Mouse (Mus musculus) heart, postnatal 0 days (tissue): ENCODE data around the gene Qtrt1. TPM values are rescaled to one million over a fixed set of nuclear protein-coding genes. Genes with fewer than 3 reads are reported as not detected.

Experiments
- ATAC-seq: fragments of 200-750 bp; cut with Nextera tagmentation; 2 replicates; pipeline ENCODE4 v1.8.0; 2017; ENCODE audit warnings: low read depth, moderate number of reproducible peaks, moderate library complexity; ENCODE audit not compliant: insufficient read depth
- DNase-seq: peaks from one replicate; pipeline ENCODE4 v3.0.0-alpha.2; 2016; ENCODE audit warnings: low spot score
- H3K27ac ChIP-seq: fragments of 300-500 bp; sonication (generic); 2 replicates; pipeline ENCODE4 v1.5.1; 2014; ENCODE audit warnings: low read depth, mild to moderate bottlenecking
- H3K27me3 ChIP-seq: fragments of 300-500 bp; sonication (generic); 2 replicates; pipeline ENCODE4 v1.6.1; 2014; ENCODE audit warnings: low read length, mixed read lengths; ENCODE audit not compliant: control insufficient read depth, insufficient read depth
- H3K36me3 ChIP-seq: fragments of 300-500 bp; sonication (generic); replicated peaks from 2 replicates; pipeline ENCODE4 v1.6.1; 2014; ENCODE audit warnings: low read length, mixed read lengths; ENCODE audit not compliant: control insufficient read depth, insufficient read depth
- H3K4me1 ChIP-seq: fragments of 300-500 bp; sonication (generic); 2 replicates; pipeline ENCODE4 v1.6.1; 2014; ENCODE audit warnings: antibody characterized with exemption; ENCODE audit not compliant: control insufficient read depth, insufficient read depth
- H3K4me2 ChIP-seq: fragments of 300-500 bp; sonication (generic); 2 replicates; pipeline ENCODE4 v1.6.1; 2014; ENCODE audit warnings: low read depth, mild to moderate bottlenecking, low read length, moderate library complexity
- H3K4me3 ChIP-seq: fragments of 300-500 bp; sonication (generic); 2 replicates; pipeline ENCODE4 v1.5.1; 2014; ENCODE audit warnings: low read depth, low read length
- H3K9ac ChIP-seq: fragments of 300-500 bp; sonication (generic); replicated peaks from 2 replicates; pipeline ENCODE4 v1.6.1; 2014; ENCODE audit warnings: low read depth, low read length, mixed read lengths
- H3K9me3 ChIP-seq: fragments of 300-500 bp; sonication (generic); replicated peaks from 2 replicates; pipeline ENCODE4 v1.6.1; 2016; ENCODE audit warnings: low read length; ENCODE audit not compliant: control insufficient read depth
- CTCF ChIP-seq: IDR thresholded peaks from 2 replicates; pipeline ENCODE4 v1.5.1; 2016; ENCODE audit warnings: antibody characterized with exemption, control low read depth, low read depth
- EP300 ChIP-seq: IDR thresholded peaks from 2 replicates; pipeline ENCODE4 v1.6.1; 2016; ENCODE audit warnings: antibody characterized with exemption, low read depth
- WGBS: fragments of 180-500 bp; shearing (Covaris S2); extraction: QIAGEN DNeasy Blood & Tissue Kit; methylation state at CpG from one replicate; pipeline ENCODE4 v1.1.7; 2014; 5-methylcytosine and 5-hydroxymethylcytosine counted together
- polyA plus RNA-seq: library from polyadenylated mRNA; unstranded; fragments of >200 nt; fragmentation: Nextera tagmentation; extraction: Ambion mirVana; gene quantifications from 2 replicates; pipeline ENCODE4 v1.2.1, GENCODE M21; 2015
- total RNA-seq: library from RNA; depleted of rRNA; stranded (reverse); fragments of >200 nt; gene quantifications from 2 replicates; pipeline ENCODE4 v1.2.3, GENCODE M21; 2014; ENCODE audit warnings: low replicate concordance

Qtrt1 gene
- total and polyA plus RNA-seq, 2 experiments from 2014 or later, result 15.5 to 39.7 TPM

- H3K27me3 ChIP-seq, result no peaks in the 10 kb centered on the region
- no peaks in the 10 kb centered on the region for H3K36me3 ChIP-seq
- DNase-seq (no peak), ATAC-seq (no peak)
- H3K9ac ChIP-seq, result no peak overlapping the region
- H3K4me1 ChIP-seq, result peaks cover 13% of the 10 kb centered on the region
- no peak overlapping the region for H3K4me2 ChIP-seq
- WGBS, result 72% methylated on average over 2 of the region's 2 CpGs
- no peak overlapping the region for H3K27ac ChIP-seq
- no peak for TF ChIP-seq EP300
- TF ChIP-seq CTCF, result no peak
- H3K9me3 ChIP-seq, result no peaks in the 10 kb centered on the region
- H3K4me3 ChIP-seq, result no peak overlapping the region
Measured at GRCm38 (mm10) chr9:21370876-21371275, 40.8 kb upstream of the Qtrt1 start.

- Histone ChIP-seq H3K4me3 (no peak overlapping the region), H3K4me2 (no peak overlapping the region), H3K9ac (no peak overlapping the region), H3K27me3 (no peaks in the 10 kb centered on the region), H3K27ac (no peak overlapping the region), H3K4me1 (peaks cover 13% of the 10 kb centered on the region), H3K36me3 (no peaks in the 10 kb centered on the region), H3K9me3 (no peaks in the 10 kb centered on the region)
- no peak for DNase-seq
- no peak for ATAC-seq
- TF ChIP-seq EP300 (no peak), CTCF (no peak)
- 50% methylated on average over 1 of the region's 1 CpGs for WGBS
Measured at GRCm38 (mm10) chr9:21372508-21372907, 39.1 kb upstream of the Qtrt1 start.

- DNase-seq (no peak), ATAC-seq (no peak)
- H3K9ac ChIP-seq, result 0 out of 2 replicates have a peak overlapping the region, but pooled peaks have one; percentile 6
- H3K27me3 ChIP-seq, result no peaks in the 10 kb centered on the region
- peaks cover 11% of the 10 kb centered on the region for H3K4me1 ChIP-seq
- WGBS, result 73% methylated on average over 3 of the region's 3 CpGs
- H3K36me3 ChIP-seq, result no peaks in the 10 kb centered on the region
- H3K27ac ChIP-seq, result no peak overlapping the region
- TF ChIP-seq EP300 (no peak), CTCF (no peak)
- H3K4me2 ChIP-seq, result no peak overlapping the region
- no peaks in the 10 kb centered on the region for H3K9me3 ChIP-seq
- no peak overlapping the region for H3K4me3 ChIP-seq
Measured at GRCm38 (mm10) chr9:21379195-21379594, 32.4 kb upstream of the Qtrt1 start.

GRCm38 (mm10) chr9:21380868-21381267, 30.8 kb upstream of the Qtrt1 start:
- ATAC-seq (no peak), DNase-seq (no peak)
- Histone ChIP-seq H3K4me1 (peaks cover 11% of the 10 kb centered on the region), H3K9me3 (no peaks in the 10 kb centered on the region), H3K36me3 (no peaks in the 10 kb centered on the region), H3K9ac (no peak overlapping the region), H3K27me3 (no peaks in the 10 kb centered on the region), H3K4me2 (no peak overlapping the region), H3K4me3 (no peak overlapping the region), H3K27ac (no peak overlapping the region)
- no peak for TF ChIP-seq EP300
- no peak for TF ChIP-seq CTCF

GRCm38 (mm10) chr9:21383966-21384365, 27.7 kb upstream of the Qtrt1 start:
- no peaks in the 10 kb centered on the region for H3K9me3 ChIP-seq

GRCm38 (mm10) chr9:21392646-21393175, 18.9 kb upstream of the Qtrt1 start:
- peaks cover 96% of the 10 kb centered on the region for H3K36me3 ChIP-seq
- WGBS, result 68% methylated on average over 10 of the region's 10 CpGs
- H3K27me3 ChIP-seq, result no peaks in the 10 kb centered on the region
- H3K9ac ChIP-seq, result no peak overlapping the region
- H3K9me3 ChIP-seq, result no peaks in the 10 kb centered on the region
- no peak overlapping the region for H3K27ac ChIP-seq
- DNase-seq (no peak), ATAC-seq (no peak)
- TF ChIP-seq EP300 (no peak), CTCF (no peak)
- no peak overlapping the region for H3K4me2 ChIP-seq
- no peak overlapping the region for H3K4me3 ChIP-seq
- no peaks in the 10 kb centered on the region for H3K4me1 ChIP-seq

More at GRCm38 (mm10) chr9:21383966-21384365, 27.7 kb upstream of the Qtrt1 start:
- Histone ChIP-seq H3K9ac (no peak overlapping the region), H3K4me2 (no peak overlapping the region), H3K27ac (no peak overlapping the region), H3K36me3 (peaks cover 13% of the 10 kb centered on the region), H3K4me1 (peaks cover 7% of the 10 kb centered on the region), H3K4me3 (no peak overlapping the region), H3K27me3 (no peaks in the 10 kb centered on the region)
- DNase-seq (no peak), ATAC-seq (no peak)
- TF ChIP-seq CTCF (no peak), EP300 (no peak)
